Comparison of ENCODE assay signal across 15 mouse cellular contexts in the genomic region with DNA sequence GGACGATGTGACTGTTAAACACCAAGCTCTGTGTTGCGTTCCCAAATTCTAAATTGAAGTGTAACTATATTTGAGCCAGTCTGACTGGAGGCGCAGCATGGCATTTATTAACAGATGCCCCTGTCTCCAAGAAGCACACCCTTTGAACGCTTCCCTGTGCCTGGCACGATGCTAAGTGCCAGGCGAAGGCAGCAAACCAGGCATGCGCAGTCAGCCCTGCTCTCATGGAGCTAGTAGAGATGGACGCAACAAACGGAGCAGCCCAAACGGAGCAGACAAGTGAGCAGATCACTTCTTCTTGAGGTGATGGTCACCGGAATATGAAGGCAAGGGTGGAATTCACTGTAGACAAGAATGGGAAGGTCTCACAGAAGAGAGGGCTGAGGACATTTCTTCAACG. TPM values are rescaled to one million over a fixed set of nuclear protein-coding genes. Genes with fewer than 3 reads are reported as not detected.
DNase-seq lines count a peak whose midpoint lies in the region; ATAC-seq and TF ChIP-seq lines count a peak whose summit lies in the region.
"Had no signal": no experiment of that assay in that cellular context is flagged by ENCODE, and none has a peak within 500 bp of the region (broad histone marks: within the 10 kb centered on the region; RNA-seq: fewer than 3 reads in every experiment).

No protein-coding gene starts in this region.

- no peaks in the 10 kb centered on the region for H3K36me3 ChIP-seq in heart, embryonic 15.5 days
- no peaks in the 10 kb centered on the region for H3K36me3 ChIP-seq in stomach, embryonic 14.5 days (ENCODE audit: control insufficient read depth, insufficient read depth, low read length)
- no peaks in the 10 kb centered on the region for H3K36me3 ChIP-seq in stomach, postnatal 0 days (ENCODE audit: control insufficient read depth, insufficient read depth, low read length)
- no peaks in the 10 kb centered on the region for H3K36me3 ChIP-seq in intestine, embryonic 15.5 days
- no peaks in the 10 kb centered on the region for H3K36me3 ChIP-seq in stomach, embryonic 15.5 days
- H3K36me3 ChIP-seq: lung, embryonic 15.5 days had no signal

- peaks cover 15% of the 10 kb centered on the region; the same call in 1 of the 2 replicates for H3K4me1 ChIP-seq in heart, embryonic 15.5 days (replicated peaks)
- H3K4me1 ChIP-seq in stomach, embryonic 14.5 days (ENCODE audit: control insufficient read depth, insufficient read depth, low read length), result peaks cover 9% of the 10 kb centered on the region; the same call in 1 of the 2 replicates
- H3K4me1 ChIP-seq in stomach, postnatal 0 days (replicated peaks; ENCODE audit: control insufficient read depth, insufficient read depth), result peaks cover 2% of the 10 kb centered on the region; the same call in 1 of the 2 replicates
- H3K4me1 ChIP-seq in intestine, embryonic 15.5 days (replicated peaks), result peaks cover 5% of the 10 kb centered on the region; the same call in 1 of the 2 replicates
- H3K4me1 ChIP-seq in stomach, embryonic 15.5 days, result peaks cover 8% of the 10 kb centered on the region

- no peaks in the 10 kb centered on the region for H3K9me3 ChIP-seq in heart, embryonic 15.5 days (replicated peaks)
- H3K9me3 ChIP-seq in stomach, embryonic 14.5 days (ENCODE audit: control insufficient read depth, low read depth, low read length), result no peaks in the 10 kb centered on the region
- no peaks in the 10 kb centered on the region for H3K9me3 ChIP-seq in stomach, postnatal 0 days (ENCODE audit: control insufficient read depth, low read length)
- no peaks in the 10 kb centered on the region for H3K9me3 ChIP-seq in intestine, embryonic 15.5 days
- no peaks in the 10 kb centered on the region for H3K9me3 ChIP-seq in stomach, embryonic 15.5 days
- H3K9me3 ChIP-seq: lung, embryonic 15.5 days had no signal

- H3K4me3 ChIP-seq in heart, embryonic 15.5 days, result no peak overlapping the region
- peak overlapping the region; percentile 5; the same call in 1 of the 2 replicates for H3K4me3 ChIP-seq in stomach, embryonic 14.5 days (ENCODE audit: low read depth, low read length)
- H3K4me3 ChIP-seq in stomach, postnatal 0 days (ENCODE audit: low read depth, low read length), result no peak overlapping the region
- no peak overlapping the region for H3K4me3 ChIP-seq in intestine, embryonic 15.5 days (replicated peaks)
- no peak overlapping the region for H3K4me3 ChIP-seq in stomach, embryonic 15.5 days (replicated peaks)
- H3K4me3 ChIP-seq: lung, embryonic 15.5 days; megakaryocyte, embryonic 14.5 days; myocyte had no signal

- H3K4me2 ChIP-seq in heart, embryonic 15.5 days, result 0 out of 2 replicates have a peak overlapping the region, but pooled peaks have one; percentile 11
- H3K4me2 ChIP-seq in stomach, embryonic 14.5 days (replicated peaks; ENCODE audit: low read depth, low read length), result peak overlapping the region; percentile 27
- no peak overlapping the region for H3K4me2 ChIP-seq in stomach, postnatal 0 days (replicated peaks; ENCODE audit: low read depth)
- peak overlapping the region; percentile 45 for H3K4me2 ChIP-seq in intestine, embryonic 15.5 days (replicated peaks)
- H3K4me2 ChIP-seq in stomach, embryonic 15.5 days, result 0 out of 2 replicates have a peak overlapping the region, but pooled peaks have one; percentile 28
- H3K4me2 ChIP-seq: lung, embryonic 15.5 days had no signal

- no peak overlapping the region for H3K27ac ChIP-seq in heart, embryonic 15.5 days
- no peak overlapping the region for H3K27ac ChIP-seq in stomach, embryonic 14.5 days (ENCODE audit: low read length)
- no peak overlapping the region for H3K27ac ChIP-seq in stomach, postnatal 0 days (replicated peaks)
- no peak overlapping the region for H3K27ac ChIP-seq in intestine, embryonic 15.5 days
- H3K27ac ChIP-seq in stomach, embryonic 15.5 days, result no peak overlapping the region
- H3K27ac ChIP-seq: lung, embryonic 15.5 days had no signal

- DNase-seq in heart, postnatal 25 days (ENCODE audit: low spot score), result no peak
- no peak for DNase-seq in stomach, postnatal 0 days (ENCODE audit: low spot score)
- DNase-seq in c-Kit-positive CD71-positive TER-119-positive erythroid progenitor cells, embryonic 14.5 days (ENCODE audit: low spot score), result no peak
- no peak for DNase-seq in gastrocnemius, postnatal 14 days
- DNase-seq: cerebellum, adult 9-10 months; liver had no signal

- ATAC-seq in heart, embryonic 15.5 days (replicated peaks; ENCODE audit: insufficient number of reproducible peaks, insufficient read depth, low FRiP score, low read depth), result no peak
- no peak for ATAC-seq in stomach, embryonic 14.5 days (ENCODE audit: insufficient number of reproducible peaks, insufficient read depth, low FRiP score, low read depth)
- ATAC-seq in stomach, postnatal 0 days (ENCODE audit: low FRiP score, low TSS enrichment), result no peak
- no peak for ATAC-seq in intestine, embryonic 15.5 days
- no peak for ATAC-seq in stomach, embryonic 15.5 days (ENCODE audit: insufficient read depth, low FRiP score, low read depth)
- ATAC-seq: forebrain, embryonic 16.5 days had no signal

- peaks cover 52% of the 10 kb centered on the region for H3K27me3 ChIP-seq in heart, embryonic 15.5 days
- no peaks in the 10 kb centered on the region for H3K27me3 ChIP-seq in stomach, embryonic 14.5 days (ENCODE audit: control insufficient read depth, insufficient read depth, low read length)
- H3K27me3 ChIP-seq in stomach, postnatal 0 days (ENCODE audit: control insufficient read depth, insufficient read depth, low read length), result no peaks in the 10 kb centered on the region
- H3K27me3 ChIP-seq in intestine, embryonic 15.5 days (replicated peaks), result peaks cover 8% of the 10 kb centered on the region
- H3K27me3 ChIP-seq in stomach, embryonic 15.5 days (replicated peaks), result 0 out of 2 replicates have a peak, but pooled peaks cover 4% of the 10 kb centered on the region
- H3K27me3 ChIP-seq: CH12.LX had no signal

- WGBS in heart, embryonic 15.5 days, result 22% methylated on average over 12 of the region's 12 CpGs
- 35% methylated on average over 12 of the region's 12 CpGs for WGBS in stomach, embryonic 14.5 days
- 43% methylated on average over 12 of the region's 12 CpGs for whole genome bisulfite sequencing in stomach, postnatal 0 days
- 39% methylated on average over 12 of the region's 12 CpGs for WGBS in intestine, embryonic 15.5 days
- 37% methylated on average over 12 of the region's 12 CpGs for WGBS in stomach, embryonic 15.5 days

- intact Hi-C loops in heart, postnatal 25 days (cut with DNase I), result no loop called here
- intact Hi-C loops in gastrocnemius, postnatal 14 days (cut with DNase I; ENCODE audit: low total_unique reads), result no loop called here

- H3K9ac ChIP-seq in heart, embryonic 15.5 days, result no peak overlapping the region
- H3K9ac ChIP-seq in stomach, embryonic 14.5 days (replicated peaks; ENCODE audit: low read depth, low read length), result no peak overlapping the region
- no peak overlapping the region for H3K9ac ChIP-seq in stomach, postnatal 0 days (ENCODE audit: low read length)
- no peak overlapping the region for H3K9ac ChIP-seq in intestine, embryonic 15.5 days
- no peak overlapping the region for H3K9ac ChIP-seq in stomach, embryonic 15.5 days
- H3K9ac ChIP-seq: lung, embryonic 15.5 days had no signal

- TF ChIP-seq CTCF in stomach, postnatal 0 days (IDR thresholded peaks at IDR 0.05; ENCODE audit: low read depth), result no peak

- no peak for TF ChIP-seq EP300 in stomach, postnatal 0 days (optimal IDR thresholded peaks at IDR 0.05)

RNA-seq across cellular contexts. Expression of a gene that starts 8.1 kb away (rescaled TPM):
- 57.9 and 59.4 TPM in 2 replicates for polyA plus RNA-seq in heart, embryonic 15.5 days (2015; fragmentation: Nextera tagmentation; extraction: Ambion mirVana)
- 10 to 100 TPM; 10.9 to 14.4 TPM for total RNA-seq in heart, postnatal 25 days (2021)
- polyA plus RNA-seq in stomach, embryonic 14.5 days (2014; fragmentation: Nextera tagmentation; extraction: Ambion mirVana), result 366 and 410 TPM in 2 replicates
- 95.3 and 95.5 TPM in 2 replicates for polyA plus RNA-seq in stomach, postnatal 0 days (2015; fragmentation: Nextera tagmentation; extraction: Ambion mirVana)
- polyA plus RNA-seq in intestine, embryonic 15.5 days (2015; fragmentation: Nextera tagmentation; extraction: Ambion mirVana), result 151 and 186 TPM in 2 replicates
- 211 and 218 TPM in 2 replicates for polyA plus RNA-seq in stomach, embryonic 15.5 days (2015; fragmentation: Nextera tagmentation; extraction: Ambion mirVana)
- total RNA-seq in gastrocnemius, postnatal 14 days (2021), result not detected
- total RNA-seq: CH12.LX had no signal
- polyA plus RNA-seq: myocyte had no signal
